Mouse (Mus musculus) kidney, postnatal 10 days (tissue): ENCODE results near the gene Il15.

Experiments
- DNase-seq: peaks from one replicate; pipeline ENCODE4 v3.0.0; 2021; ENCODE audit warnings: mixed read lengths

Il15 gene

DNA sequence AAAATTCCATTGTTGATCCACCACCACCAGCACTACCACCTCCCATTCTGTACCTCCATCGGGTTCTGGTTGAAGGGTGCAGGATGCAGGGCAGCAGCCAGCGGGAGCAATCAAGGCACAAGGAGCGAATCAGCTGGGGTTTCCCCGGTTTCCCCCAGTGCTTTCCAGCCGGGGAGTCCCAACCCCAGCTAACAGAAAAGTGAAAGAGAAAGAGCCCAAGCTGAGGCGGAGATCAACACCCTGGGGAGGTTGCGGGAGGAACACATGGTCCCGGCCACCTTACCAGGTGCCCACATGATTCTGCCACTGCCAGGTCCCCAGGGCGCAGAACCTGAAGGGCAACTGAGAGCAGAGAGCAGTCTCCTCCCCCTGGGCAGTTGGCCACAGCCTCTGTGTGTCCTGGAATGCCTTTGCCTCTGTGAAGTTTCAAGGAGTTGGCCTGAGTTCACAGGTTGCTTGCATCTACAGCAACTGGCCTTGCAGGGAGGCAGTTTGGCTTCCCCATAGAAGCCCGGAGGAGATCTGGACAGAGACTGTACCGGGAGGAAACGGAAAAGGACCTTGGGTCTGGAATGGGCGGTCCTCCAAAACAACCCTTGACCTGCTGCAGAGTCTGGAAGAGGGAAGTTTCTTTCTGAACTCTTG is at the start of gene Il15:
Gene Il15 (minus strand): TSS at position 537 of the 645 bp plus-strand sequence.
- DNase-seq = peak; percentile 86

DNA sequence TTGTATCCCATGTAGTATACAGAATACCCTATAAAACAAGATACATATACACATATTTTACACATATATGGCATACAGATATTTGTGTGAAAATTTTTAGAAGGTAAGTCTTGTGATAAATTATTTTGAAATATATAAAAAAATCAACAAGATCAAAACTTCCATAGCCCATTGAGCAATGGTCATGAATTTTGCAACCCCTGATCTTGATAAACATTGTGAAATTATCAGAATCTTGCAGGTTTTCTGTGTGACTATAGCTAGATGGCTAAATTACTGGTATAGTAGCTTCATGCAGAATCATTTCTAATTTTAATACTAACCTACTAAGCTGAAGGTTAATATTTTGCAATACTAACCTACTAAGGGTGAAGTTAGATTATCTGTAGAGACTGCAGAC is 41.9 kb upstream of the Il15 start:
- no peak for DNase-seq

DNA sequence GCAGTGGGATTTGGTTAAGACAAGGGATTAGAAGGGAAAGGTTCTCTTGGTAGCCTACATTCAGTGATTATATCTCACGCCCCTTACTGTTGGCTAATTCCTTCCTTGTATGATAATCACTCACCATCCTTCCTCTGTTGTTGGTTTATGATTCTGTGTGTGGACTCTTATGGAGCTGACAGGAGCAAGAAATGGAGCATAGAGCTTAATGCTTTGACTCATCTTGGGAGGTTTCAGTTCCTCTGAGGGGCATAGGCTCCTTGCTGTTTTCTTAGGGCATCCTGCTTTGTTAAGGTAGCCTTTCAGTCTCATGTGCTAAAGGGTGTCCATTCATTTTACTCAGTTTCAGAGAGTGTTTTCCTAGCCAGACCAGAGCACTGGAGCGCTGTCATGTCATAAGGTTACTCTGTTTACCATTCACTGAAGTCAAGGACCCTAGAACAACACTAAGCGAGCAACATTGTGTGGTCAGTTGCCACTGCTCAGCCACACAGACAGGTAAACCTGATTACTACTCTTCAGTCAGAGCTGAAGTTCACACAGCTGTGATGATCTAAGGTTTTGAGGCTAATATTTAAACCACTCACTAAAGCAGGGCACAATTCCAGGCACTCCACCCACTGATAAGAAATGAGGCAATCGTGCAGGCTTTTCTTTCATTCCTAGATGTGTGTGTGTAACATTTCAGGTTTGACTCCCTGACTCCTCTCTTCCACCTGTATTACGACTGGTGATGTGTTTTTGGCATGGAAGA is 13.7 kb upstream of the Il15 start:
- DNase-seq = no peak

DNA sequence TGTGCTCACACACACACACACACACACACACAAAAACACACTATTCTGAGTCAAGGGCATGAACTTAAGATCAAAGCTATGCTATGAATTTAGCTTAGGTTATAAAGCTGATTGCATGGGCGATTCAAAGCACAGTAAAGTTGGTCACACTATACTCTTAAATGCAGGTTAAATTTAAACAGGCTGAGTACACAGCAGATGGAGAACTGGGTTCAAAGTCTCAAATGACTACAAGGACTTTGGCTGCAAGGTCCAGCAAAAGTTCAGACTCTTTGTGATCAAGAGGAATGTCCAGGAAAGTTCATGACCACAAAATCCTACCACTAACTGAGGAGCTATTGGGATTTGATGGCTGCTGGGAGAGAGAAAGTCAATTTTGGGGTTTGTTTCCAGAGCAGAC is 12.5 kb upstream of the Il15 start:
- DNase-seq = no peak

DNA sequence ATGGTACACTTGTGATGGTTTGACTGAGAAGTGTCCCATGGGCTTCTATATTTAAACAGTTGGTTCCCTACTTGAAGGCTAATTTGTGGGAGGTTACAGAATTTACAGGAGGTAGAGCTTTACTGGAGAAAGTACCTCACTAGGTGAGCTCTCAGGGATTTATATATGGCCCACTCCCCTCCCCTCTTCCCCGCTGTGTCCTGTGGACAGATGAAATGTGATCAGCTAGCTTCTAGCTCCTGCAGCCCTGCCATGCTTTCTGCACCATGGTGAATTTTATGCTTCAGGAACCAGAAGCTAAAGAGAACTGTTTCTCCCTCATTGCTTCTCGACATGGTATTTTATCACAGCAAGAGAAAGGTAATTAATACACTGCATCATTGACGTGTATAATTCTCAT is 7.1 kb upstream of the Il15 start:
- DNase-seq = no peak

DNA sequence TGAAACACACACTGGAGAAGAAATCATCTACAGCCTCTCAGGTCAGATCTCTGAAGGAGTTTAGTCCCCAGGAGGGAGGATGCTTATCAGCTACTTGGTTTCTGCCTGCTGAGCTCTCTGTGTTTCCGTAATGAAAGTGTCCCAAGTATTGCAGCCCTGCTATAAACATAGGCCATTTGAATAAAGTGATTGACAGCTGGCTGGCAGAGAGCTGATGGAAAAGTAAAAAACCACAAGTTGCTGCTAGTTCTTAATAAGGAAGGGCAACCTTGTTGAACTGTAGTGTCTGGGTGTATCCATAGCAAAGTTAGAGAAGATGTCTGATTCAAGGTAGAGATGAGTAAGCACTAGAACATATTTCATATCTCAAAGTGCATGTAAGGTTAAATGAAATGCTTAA is 4.0 kb upstream of the Il15 start:
- DNase-seq = no peak

DNA sequence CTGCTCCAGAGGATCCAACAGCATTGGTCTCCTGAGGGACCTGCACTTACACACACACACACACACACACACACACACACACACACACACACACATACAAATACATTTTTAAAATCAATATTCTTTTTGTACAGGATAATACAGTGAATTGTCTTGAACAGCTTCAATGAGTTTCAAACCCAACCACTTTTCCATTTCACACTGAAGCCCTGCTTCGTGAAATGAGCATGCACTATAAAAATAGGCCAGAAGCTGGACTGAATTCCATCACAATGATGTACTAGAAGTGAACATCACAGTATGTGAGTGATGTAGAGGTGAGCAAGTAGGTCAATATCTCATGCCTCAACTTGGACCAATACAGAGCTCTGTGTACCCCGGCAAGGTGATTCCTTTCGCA is 1.0 kb upstream of the Il15 start:
- DNase-seq = no peak

DNA sequence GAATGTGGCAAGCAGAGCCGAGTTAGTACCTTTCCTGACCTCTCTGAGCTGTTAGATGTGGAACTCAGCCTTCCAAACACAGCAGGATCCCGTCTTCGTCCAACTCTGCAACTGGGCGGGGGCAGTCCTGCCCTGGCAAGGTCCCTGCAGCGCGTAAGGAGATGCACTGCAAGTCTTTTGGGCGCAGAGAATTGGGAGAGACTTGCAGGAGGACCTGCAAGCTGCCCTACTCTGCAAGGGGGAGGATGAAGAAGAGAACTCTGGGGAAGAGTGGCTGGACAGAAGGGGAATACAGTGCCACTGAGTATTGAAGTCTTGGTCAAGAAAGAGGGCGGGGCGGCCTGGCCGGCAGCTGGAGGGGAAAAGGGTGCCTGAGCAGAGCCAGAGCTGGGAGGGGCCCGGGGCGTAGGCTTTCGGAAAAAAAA is 749 bp downstream of the Il15 start:
- peak; percentile 77 for DNase-seq

DNA sequence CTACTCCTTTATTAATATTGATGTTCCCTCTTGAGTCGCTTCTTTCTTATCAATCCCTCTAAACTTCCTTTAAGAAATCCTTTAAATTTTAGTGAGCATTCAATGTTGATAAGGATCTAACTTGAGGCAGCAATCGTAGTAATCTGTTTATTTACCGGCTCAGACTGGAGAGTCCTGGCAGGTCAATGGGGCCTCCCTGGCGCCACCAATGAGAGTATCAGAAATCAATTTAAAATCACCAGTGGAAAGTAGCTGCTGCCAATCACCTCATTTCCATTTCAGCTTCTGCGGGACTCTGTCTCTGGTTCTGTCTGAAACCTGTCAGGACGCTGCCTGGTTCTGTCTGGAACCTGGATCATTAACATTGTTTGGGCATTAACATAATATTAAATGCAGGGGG is 1.5 kb downstream of the Il15 start:
- peak; percentile 11 for DNase-seq

DNA sequence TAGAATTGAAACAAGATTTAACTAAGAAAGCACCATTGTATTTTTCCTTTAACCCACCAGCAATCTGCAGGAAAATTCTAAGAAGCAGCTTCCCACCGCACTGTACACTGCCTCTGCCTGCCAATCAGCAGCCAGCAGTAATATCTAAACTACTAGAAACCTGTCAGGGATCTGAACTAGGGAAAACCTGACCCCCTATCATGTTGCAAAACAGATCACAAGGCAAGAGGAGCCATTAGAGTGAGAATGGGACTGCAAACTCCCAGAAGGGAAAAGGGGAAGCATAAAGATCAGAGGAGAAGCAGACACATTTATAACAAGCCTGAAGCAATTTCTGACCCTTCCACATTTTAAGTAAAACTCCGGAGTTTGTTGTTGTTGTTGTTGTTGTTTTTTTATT is 2.0 kb downstream of the Il15 start:
- no peak for DNase-seq

DNA sequence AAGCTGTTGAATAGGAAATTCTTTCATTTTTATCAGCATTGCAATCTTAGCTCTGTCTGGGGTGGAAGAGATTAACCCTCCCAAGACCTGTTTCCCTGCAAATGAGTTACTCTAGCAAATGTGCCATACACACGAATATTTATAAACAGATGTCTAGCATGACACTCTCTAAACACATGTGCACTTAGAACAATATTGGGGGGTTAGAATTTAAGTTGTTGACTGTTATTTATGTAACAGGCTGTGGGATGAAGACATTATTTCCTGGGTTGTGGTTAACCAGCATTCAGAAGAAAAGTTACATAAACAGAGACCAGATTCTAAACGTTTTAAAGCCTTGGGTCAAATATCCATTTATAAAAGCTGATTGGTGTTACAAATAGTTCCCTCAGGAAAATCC is 2.6 kb downstream of the Il15 start:
- no peak for DNase-seq

DNA sequence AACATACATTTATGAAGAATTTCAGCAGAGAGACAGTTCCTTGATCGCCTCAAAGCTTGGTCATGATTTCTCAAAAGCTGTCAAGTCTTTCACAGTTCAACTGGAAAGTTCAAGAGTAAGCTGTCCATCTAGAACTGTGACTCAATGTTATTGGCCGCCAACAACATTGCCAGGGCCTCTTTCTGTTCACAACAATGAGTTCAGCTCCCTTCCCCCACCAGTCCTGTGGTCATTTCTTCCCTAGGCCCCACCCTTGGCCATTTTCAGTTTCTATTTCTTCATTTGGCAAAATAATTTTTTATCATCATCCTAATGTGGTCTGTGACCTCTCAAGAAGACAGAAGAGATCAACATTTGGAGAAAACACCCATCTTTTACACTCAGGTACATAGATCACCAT is 4.5 kb downstream of the Il15 start:
- DNase-seq = no peak

DNA sequence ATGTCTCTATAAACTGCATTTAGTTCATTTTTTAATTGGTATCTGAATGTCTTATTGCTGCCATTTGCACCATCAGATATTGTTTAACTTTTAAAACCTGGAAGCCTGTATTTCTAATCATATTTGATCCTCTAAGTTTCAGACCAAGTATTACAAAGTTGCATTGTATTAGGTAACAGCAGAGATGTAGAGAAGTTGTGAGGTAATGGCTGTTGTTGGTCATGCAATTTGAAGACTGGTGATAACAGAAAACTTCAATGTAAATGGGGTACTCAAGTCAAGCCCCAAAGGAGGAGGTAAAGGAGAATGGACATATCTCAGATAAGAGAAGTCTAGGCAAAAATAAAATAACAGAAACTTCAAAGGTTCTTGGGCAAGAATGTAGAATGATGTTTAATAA is 11.8 kb downstream of the Il15 start:
- DNase-seq = no peak

DNA sequence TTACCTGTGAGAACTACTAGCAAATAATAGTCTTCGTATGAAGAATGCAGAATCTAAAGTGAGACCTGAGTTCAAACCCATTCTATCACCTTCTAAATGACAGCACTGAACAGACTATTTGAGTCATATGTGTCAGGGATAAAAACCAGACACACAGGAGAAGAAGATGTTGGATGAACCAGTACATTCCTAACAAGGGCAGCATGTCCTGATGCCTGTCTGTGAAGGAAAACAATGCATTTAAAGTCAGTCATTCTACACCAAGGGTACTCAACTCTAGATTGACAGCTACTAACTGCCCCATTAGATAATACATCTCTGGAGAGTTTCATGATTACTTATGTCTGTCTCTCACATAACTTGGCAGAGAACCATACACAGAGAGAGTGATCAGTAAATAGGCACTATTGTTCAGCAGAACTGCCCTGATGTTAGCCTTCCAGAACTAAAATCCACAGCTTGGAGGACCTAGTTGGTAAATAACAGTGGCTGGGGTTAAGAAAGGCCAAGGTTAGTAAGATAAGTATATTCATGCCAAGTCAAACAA is 14.6 kb downstream of the Il15 start:
- DNase-seq = no peak

DNA sequence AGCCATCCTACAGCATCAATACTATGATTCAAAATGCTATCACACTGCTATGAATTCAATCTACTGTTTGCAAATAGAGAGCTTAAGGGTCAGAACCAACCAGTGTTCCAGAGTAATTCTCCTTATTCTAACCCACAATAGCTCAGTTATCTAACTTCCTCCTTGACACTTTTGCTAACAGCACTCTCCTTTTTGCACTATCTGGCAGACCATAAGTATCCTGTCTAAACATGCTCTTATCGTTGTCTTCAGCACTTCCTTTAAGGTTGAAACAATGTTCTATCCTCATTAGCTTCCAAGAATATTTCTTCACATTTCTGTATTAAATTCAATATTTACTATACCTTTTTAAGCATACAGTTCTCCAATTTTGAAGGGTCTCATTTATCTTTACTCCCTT is 15.4 kb downstream of the Il15 start:
- no peak for DNase-seq

DNA sequence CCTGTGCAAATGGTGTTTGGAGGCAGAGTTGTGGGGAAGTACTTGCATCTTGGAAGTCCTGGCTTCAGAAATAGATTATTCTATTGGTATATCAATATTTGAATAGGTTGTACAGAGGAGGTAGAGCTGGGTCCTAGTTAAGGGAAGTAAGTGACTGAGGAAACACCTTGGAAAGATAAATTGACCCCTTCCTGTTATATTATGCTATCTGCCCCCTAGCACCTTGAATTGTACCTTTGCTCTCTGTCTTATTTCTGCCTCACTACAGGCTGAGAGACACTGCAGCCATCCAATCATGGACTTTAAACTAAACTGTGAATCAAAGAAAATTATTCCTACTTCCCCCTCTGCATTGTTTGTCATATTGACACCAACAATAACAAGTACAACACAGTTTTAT is 17.2 kb downstream of the Il15 start:
- DNase-seq = no peak

DNA sequence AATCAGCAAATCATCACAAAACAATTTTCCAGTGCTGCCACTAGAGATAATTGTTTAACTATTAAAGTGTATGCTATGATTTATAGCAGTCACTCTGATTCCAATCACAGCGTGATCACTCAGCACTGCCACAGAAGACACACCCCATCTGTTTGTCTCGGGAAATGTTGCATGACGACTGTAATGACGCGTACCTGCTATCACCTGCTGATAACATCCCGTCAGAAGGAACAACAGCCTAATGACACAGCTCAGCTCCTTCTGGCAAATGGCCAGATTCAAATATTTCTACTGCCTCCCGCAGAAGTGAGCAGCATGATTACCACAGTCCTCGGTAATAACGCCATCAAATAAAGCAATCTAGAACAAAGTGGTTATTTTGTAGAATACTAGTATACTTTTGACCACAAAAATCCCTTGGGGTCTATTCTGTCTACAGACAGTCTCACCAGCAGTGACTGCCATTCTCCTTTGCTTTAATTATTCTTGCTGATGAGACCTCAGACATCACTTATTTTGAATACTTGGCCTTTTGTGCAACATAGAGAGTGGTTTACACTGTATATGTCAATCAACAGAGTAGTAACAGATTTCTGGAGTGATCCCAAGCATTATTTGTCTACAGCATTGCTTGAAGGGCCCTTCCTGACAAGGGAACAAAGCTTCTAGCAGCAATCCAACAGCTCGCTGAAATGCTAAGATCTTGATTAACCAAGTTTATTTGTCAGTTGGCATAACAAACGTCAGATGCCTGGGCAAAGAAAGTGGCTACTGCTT is 18.4 kb downstream of the Il15 start:
- DNase-seq = no peak

DNA sequence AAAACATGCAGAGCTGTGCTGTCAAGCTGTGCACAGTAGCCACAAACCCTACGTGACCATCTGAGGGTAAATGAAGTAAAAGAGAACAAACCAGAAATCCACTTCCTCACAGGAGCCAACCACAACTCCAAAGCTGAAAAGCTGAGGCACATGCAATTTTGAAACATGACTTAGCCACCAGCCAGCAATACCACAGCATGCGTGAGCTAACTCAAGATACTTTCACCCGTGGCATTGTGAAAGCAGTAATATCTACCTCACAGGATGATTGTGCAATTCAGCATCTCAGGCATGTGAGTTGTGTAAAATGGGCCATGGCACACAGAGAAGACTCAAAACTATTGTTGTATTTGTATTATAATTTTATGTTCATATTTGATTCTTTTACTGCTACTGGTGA is 19.7 kb downstream of the Il15 start:
- no peak for DNase-seq

DNA sequence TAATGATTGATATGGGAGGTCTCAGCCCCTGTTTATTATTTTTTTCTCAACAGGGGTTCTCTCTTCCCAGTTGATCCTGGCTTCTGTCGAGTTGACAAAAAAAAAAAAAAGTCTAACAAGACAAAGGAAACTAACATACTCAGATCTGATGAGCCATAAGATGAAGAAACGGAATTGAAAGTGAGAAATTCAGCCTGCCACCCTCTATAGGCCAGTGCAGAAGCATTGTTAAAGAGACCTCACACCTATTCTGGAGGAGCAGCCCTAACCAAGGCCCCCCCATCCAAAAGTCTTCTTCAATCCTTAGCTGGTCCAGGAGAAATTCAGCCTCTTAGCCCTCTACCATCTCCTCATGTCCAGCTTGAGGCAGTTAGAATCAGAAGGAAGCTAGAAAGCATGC is 20.7 kb downstream of the Il15 start:
- no peak for DNase-seq

DNA sequence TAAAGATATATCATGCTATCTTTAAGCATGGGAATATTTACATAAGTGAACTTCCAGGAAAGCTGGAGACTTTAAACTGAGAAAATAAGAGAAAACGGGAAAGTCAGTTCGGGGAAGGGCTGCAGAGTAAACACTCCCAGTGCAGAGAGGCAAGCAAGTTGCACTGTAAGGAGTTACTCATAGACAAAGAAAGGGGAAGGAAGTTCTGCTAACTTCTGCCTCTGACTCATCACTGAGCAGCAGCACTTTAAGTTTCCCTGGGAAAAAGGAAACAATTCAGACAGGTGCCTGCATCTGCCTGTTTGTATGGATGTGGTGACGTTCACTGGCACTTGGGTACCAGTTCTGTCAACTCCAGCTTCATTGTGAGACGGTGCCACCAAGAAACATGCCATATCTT is 28.6 kb downstream of the Il15 start:
- DNase-seq = no peak

DNA sequence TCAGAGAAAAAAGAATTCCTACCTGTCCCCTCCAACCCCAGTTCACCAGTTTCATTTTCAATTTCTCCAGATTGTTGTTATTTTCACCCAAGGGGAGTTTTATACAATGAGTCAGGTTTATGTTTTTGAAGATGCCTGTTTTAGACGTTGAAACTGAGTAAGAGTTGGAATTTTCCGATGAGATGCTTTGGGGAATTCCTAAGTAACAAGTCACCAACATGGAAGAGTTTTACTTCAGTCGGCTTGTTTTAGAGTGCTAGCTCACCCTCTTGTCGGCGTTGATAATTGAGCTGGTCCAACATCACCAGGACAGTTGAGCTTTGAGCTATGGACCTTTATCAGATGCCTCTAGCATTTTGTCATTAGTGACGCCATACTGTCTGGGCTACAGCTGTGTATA is 30.2 kb downstream of the Il15 start:
- DNase-seq = no peak

DNA sequence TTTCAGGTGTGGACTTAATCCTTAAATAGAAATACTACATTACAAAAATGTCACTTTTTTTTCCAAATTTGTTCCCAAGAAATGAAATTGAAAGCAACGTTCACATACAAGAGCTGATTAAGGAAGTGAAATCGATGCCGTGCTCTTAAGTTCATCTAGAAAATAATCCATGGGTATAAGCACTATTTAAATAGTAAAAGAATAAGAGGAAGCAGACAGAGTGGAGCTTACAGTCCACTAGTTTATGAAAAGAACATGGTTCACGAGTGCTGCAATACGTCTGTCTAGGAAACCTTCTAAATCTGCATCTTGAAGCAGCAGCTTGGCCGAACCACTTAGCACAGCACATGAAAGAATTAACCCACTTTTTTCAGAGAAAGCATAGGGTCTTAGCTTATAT is 32.4 kb downstream of the Il15 start:
- no peak for DNase-seq

DNA sequence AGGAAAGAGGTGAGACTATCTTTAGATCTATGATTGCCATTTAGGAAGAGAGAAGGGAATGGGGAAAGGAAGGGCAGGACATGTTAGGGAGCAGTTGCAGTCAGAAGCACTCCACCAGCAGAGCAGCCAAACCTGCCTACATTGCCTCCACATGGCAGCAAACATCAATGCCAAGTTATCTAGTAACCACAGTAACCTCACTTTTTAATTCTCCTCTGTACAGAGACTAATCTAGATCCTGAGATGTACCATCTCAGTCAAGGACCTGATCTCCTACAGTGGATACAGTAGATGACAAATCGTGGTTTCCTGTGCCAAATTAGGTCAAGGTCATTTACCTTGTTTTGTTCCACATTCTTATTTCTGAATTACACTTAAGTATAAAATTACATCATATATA is 42.0 kb downstream of the Il15 start:
- no peak for DNase-seq

DNA sequence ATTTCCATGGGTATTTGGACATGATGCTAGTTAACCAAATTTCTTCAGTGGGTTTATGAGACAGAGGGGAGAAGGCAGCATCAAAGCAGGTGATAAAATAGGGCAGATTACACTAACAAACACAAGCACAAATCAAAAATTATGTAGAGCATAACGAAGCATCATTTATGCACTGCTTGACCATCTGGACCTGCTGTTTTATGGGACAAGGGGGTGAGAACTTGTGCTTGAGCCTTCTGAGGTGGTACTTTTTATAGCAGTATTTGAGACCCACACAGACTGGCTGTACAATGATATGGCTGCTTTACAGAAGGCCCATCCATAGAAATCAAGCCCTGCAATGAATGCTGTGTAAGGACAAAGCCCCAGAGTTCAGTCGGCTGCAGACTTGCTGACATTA is 46.9 kb downstream of the Il15 start:
- no peak for DNase-seq
